Mouse (Mus musculus) right cerebral cortex, adult 2 months (tissue): ENCODE measurements at regions not wholly inside any gene's neighbourhood (a gene's known extent, or its start where the extent isn't known, plus 50 kb on each side); places are given as distances from the start of the nearest gene placed in this dataset.
A peak's percentile ranks its signal among the peaks of the same experiment; 100 is the strongest.

Source experiments
- DNase-seq, 2 experiments: peaks; one replicate each; pipeline ENCODE4 v3.0.0; 2021 to 2022; ENCODE audit warnings: low spot score in 2 of 2

GRCm38 (mm10) chr3:41230961-41231377, 148.1 kb upstream of the Pgrmc2 start:
- no peak for DNase-seq

GRCm38 (mm10) chr3:41229493-41229892, 146.6 kb upstream of the Pgrmc2 start:
- DNase-seq: no peak

GRCm38 (mm10) chr3:41228536-41228935, 145.7 kb upstream of the Pgrmc2 start:
- DNase-seq: peak; percentile 58 to 59

- no peak for DNase-seq
These were observed 137.9 kb upstream of the Pgrmc2 start for GRCm38 (mm10) chr3:41220746-41221145.

- DNase-seq: no peak
These were observed 134.9 kb upstream of the Pgrmc2 start for GRCm38 (mm10) chr3:41217770-41218169.

- no peak for DNase-seq
These were observed 130.7 kb upstream of the Pgrmc2 start for GRCm38 (mm10) chr3:41213533-41213932.

GRCm38 (mm10) chr3:41210333-41210732, 127.5 kb upstream of the Pgrmc2 start:
- no peak for DNase-seq

GRCm38 (mm10) chr3:41202895-41203294, 120.0 kb upstream of the Pgrmc2 start:
- no peak for DNase-seq

GRCm38 (mm10) chr3:41201782-41202181, 118.9 kb upstream of the Pgrmc2 start:
- no peak for DNase-seq

- DNase-seq: no peak
These were observed 117.2 kb upstream of the Pgrmc2 start for GRCm38 (mm10) chr3:41200026-41200425.

- peak; percentile 47 to 53 for DNase-seq
These were observed 115.5 kb upstream of the Pgrmc2 start for GRCm38 (mm10) chr3:41198216-41198976.

- DNase-seq: peak; percentile 25 to 28
These were observed 112.5 kb upstream of the Pgrmc2 start for GRCm38 (mm10) chr3:41195113-41195975.

GRCm38 (mm10) chr3:41194311-41195112, 111.7 kb upstream of the Pgrmc2 start:
- no peak for DNase-seq

- no peak for DNase-seq
These were observed 102.7 kb upstream of the Pgrmc2 start for GRCm38 (mm10) chr3:41185305-41186097.

GRCm38 (mm10) chr3:41184375-41184774, 101.5 kb upstream of the Pgrmc2 start:
- DNase-seq: no peak

GRCm38 (mm10) chr3:41182900-41183595, 100.2 kb upstream of the Pgrmc2 start:
- DNase-seq: no peak

GRCm38 (mm10) chr3:41182036-41182899, 99.4 kb upstream of the Pgrmc2 start:
- peak; percentile 90 to 93 for DNase-seq

GRCm38 (mm10) chr3:41181438-41181837, 98.6 kb upstream of the Pgrmc2 start:
- no peak for DNase-seq

- DNase-seq: no peak
These were observed 98.1 kb upstream of the Pgrmc2 start for GRCm38 (mm10) chr3:41180911-41181310.
